Mouse (Mus musculus): Measurements from ENCODE around the gene Olfr730.

Gene Olfr730

DNA sequence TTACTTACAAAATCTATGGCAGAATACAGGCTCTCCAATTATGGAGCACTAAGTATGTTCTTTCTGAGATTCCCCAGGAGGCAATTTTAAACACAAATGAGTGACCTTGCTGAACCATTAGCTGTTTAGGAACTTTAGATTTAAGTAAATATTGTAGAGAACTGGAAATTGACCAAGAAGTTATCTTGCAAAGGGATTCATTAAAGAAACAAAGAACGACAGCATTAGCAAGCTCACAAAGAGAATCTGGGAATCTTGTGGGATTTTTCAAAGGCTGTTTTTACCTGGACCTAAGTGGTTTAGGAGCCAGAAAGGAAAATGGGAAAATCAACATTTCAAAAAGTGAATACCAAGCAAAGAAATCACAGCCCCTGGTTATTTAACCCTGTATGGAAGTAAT, at the start of gene Olfr730:
TSS of gene Olfr730 (minus strand) at position 101 of the 400 bp plus-strand sequence.
- no peak for DNase-seq

DNA sequence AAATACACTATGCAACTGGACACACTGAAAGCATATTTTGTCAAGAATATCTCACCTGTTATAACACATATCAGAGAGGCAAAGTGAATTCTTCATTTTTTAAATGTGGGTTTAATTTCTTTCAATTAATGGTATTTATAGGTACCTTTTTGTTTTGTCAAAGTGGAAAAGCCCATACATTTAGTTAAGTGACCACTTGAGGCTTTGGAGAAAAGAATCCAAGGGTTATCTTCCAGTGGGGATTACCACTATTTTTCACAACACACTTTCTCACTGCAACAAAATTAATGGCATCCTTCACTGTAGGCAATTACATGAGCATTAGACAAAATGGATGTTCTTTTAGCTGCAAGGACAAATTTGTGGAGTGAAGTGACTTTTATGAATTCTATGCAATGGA, 35.2 kb downstream of the Olfr730 start, which contains the start of gene Olfr729:
TSS of gene Olfr729 (minus strand) at position 101 of the 400 bp plus-strand sequence.
- DNase-seq = no peak

DNA sequence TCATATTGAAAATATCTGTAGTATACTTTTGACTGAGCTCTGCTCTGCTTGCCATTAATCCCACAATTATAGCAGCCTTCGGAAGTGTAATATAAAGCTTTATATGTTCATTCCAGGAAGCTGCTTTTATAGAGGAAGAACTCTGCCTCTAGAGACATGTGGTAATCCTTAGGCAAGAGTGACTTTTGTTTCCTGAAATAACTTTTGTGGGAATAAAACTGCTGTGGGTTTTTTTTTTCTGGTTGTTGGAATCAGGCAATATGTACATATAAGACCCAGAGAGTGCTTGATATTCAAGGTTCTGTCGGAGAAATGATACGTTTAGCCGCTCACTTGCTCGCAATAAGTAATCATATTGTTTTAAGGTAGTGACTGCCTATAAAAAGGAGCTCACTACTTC, 45.4 kb downstream of the Olfr730 start, which contains the start of gene Olfr728:
TSS of gene Olfr728 (minus strand) at position 101 of the 400 bp plus-strand sequence.
- DNase-seq = no peak

All from cerebellum, adult 9-11 months (tissue).